Mouse (Mus musculus): ENCODE data around the gene Ctps2. TPM values are rescaled to one million over a fixed set of nuclear protein-coding genes. Genes with fewer than 3 reads are reported as not detected.

Ctps2 gene
- polyA plus RNA-seq, 1 experiment: 19.8 TPM

Small RNA genes lying within 50 kb of the gene (microRNA-seq; reads per million reads assigned to microRNA genes)
- not detected for gene Mir3473a (ENCODE audit: borderline microRNAs expressed)

Other genes with a start within 250 kb of the Ctps2 start
- gene Rbbp7, start 140.8 kb upstream of the Ctps2 start, polyA plus RNA-seq (2012; fragmentation: generic; extraction: Trizol): 176 TPM
- gene Txlng, start 71.8 kb upstream of the Ctps2 start, polyA plus RNA-seq (2012; fragmentation: generic; extraction: Trizol): 1.6 TPM
- gene Syap1, start 12.8 kb upstream of the Ctps2 start, polyA plus RNA-seq (2012; fragmentation: generic; extraction: Trizol): 9.4 TPM
- not detected for gene S100g, start 63.4 kb downstream of the Ctps2 start, polyA plus RNA-seq (2012; fragmentation: generic; extraction: Trizol)